Mouse (Mus musculus): ENCODE results near the gene Nipal3. TPM values are rescaled to one million over a fixed set of nuclear protein-coding genes. Genes with fewer than 3 reads are reported as not detected.

Nipal3 gene
- polyA plus RNA-seq, 1 experiment from 2014 or later = 3.7 TPM

DNA sequence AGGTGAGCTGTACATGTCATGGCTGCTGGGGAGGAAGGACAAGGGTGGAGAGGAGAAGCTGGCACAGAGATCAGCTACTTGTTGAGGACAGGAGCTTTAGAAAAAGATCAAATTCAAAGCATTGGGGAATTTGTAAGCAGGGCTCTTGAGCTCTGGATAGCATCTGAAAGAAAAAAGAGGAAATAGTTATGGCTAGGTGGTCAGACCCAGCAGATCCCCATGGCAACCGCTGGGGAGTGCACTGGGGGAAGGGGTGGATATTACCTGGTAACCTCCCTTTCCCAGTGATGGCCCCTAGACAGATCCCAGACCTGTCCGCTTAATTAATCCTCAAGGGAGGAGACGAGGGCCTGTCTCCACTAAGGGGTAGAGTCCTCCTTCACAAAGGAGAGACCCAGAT is 5.0 kb upstream of the Nipal3 start:
- Histone ChIP-seq H3K9ac (replicated peaks) (no peak overlapping the region), H3K36me3 (no peaks in the 10 kb centered on the region), H3K9me3 (0 out of 2 replicates have a peak, but pooled peaks cover 5% of the 10 kb centered on the region), H3K27me3 (peaks cover 8% of the 10 kb centered on the region), H3K27ac (replicated peaks) (no peak overlapping the region), H3K4me1 (peaks cover 10% of the 10 kb centered on the region; the same call in 1 of the 2 replicates), H3K4me2 (replicated peaks) (no peak overlapping the region), H3K4me3 (no peak overlapping the region)
- 75% methylated on average over 3 of the region's 3 CpGs for WGBS
- no peak for ATAC-seq (ENCODE audit: low FRiP score, low read depth)

DNA sequence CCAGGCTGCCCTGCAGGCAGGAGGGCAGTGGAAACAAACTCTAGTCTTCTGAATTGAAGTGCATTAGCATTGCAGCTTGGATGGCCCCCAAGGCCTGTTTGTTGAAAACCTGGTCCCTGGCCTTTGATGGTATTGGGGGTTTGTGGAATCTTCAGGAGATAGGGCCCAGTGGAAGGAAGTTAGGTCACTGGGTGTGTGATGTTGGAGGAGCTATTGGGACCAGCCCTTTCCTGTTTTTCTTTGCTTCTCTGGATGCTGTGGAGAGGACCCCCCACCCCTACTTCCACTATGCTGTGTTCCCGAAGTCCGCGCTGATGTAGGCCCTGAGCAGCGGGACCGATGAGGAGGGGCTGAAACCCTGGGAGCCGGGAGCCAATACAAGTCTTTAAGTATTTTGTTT is 3.3 kb upstream of the Nipal3 start:
- 79% methylated on average over 6 of the region's 6 CpGs for WGBS
- Histone ChIP-seq H3K27ac (replicated peaks) (no peak overlapping the region), H3K4me2 (replicated peaks) (no peak overlapping the region), H3K36me3 (no peaks in the 10 kb centered on the region), H3K27me3 (peaks cover 8% of the 10 kb centered on the region), H3K4me3 (no peak overlapping the region), H3K4me1 (peaks cover 18% of the 10 kb centered on the region), H3K9me3 (0 out of 2 replicates have a peak, but pooled peaks cover 5% of the 10 kb centered on the region), H3K9ac (replicated peaks) (no peak overlapping the region)
- ATAC-seq (ENCODE audit: low FRiP score, low read depth) = no peak

DNA sequence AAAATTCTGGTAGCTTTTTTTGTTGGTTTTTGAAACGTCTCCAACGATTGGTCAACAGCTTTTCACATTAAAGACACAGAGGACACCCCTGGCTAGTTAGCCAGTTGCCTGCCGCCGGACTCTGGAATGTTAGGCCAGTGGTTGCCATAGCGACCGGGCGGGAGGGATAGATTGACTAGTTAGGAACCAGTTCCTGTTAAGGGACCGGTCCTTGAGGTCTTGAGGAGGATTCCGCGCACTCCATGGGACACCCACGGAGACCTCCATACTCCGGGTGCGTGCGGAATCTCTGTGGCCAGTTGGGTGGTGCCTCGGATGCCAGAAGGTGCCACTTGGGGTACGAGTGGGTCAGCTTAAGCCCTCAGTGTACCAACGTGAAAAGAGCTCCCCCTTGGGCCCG is 972 bp upstream of the Nipal3 start:
- ATAC-seq (ENCODE audit: low FRiP score, low read depth) = no peak
- 9% methylated on average over 18 of the region's 18 CpGs for WGBS
- peaks cover 13% of the 10 kb centered on the region; the same call in 1 of the 2 replicates for H3K27me3 ChIP-seq
- 0 out of 2 replicates have a peak, but pooled peaks cover 5% of the 10 kb centered on the region for H3K9me3 ChIP-seq
- H3K9ac ChIP-seq (replicated peaks) = no peak overlapping the region
- H3K4me1 ChIP-seq = peaks cover 18% of the 10 kb centered on the region
- no peaks in the 10 kb centered on the region for H3K36me3 ChIP-seq
- H3K27ac ChIP-seq (replicated peaks) = no peak overlapping the region
- H3K4me2 ChIP-seq (replicated peaks) = peak overlapping the region; percentile 99
- peak overlapping the region; percentile 13; the same call in 1 of the 2 replicates for H3K4me3 ChIP-seq

DNA sequence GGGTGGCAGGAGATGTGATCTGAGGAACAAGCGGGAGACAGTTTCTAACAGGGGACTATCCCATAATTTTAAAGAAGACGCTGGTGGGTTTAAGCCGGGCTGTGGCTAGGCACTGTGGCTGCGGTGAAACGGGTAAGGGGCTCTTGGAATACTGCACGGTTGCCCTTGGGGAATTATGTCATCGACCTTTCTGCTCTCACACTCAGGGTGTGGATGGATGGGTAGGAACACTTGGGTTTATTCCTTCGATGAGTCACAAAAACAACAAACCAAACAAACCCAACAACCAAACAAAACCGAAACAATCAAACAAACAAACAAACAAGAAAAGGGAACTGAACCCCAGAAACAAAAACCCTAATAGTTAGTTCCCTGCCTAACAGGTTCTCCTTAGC is 556 bp upstream of the Nipal3 start:
- H3K36me3 ChIP-seq = no peaks in the 10 kb centered on the region
- WGBS = 18% methylated on average over 9 of the region's 9 CpGs
- ATAC-seq (ENCODE audit: low FRiP score, low read depth) = no peak
- H3K4me2 ChIP-seq (replicated peaks) = peak overlapping the region; percentile 99
- H3K4me1 ChIP-seq = peaks cover 18% of the 10 kb centered on the region
- peaks cover 13% of the 10 kb centered on the region; the same call in 1 of the 2 replicates for H3K27me3 ChIP-seq
- peak overlapping the region; percentile 73 for H3K4me3 ChIP-seq
- 0 out of 2 replicates have a peak, but pooled peaks cover 1% of the 10 kb centered on the region for H3K9me3 ChIP-seq
- H3K27ac ChIP-seq (replicated peaks) = no peak overlapping the region
- H3K9ac ChIP-seq (replicated peaks) = peak overlapping the region; percentile 49; the same call in 1 of the 2 replicates

DNA sequence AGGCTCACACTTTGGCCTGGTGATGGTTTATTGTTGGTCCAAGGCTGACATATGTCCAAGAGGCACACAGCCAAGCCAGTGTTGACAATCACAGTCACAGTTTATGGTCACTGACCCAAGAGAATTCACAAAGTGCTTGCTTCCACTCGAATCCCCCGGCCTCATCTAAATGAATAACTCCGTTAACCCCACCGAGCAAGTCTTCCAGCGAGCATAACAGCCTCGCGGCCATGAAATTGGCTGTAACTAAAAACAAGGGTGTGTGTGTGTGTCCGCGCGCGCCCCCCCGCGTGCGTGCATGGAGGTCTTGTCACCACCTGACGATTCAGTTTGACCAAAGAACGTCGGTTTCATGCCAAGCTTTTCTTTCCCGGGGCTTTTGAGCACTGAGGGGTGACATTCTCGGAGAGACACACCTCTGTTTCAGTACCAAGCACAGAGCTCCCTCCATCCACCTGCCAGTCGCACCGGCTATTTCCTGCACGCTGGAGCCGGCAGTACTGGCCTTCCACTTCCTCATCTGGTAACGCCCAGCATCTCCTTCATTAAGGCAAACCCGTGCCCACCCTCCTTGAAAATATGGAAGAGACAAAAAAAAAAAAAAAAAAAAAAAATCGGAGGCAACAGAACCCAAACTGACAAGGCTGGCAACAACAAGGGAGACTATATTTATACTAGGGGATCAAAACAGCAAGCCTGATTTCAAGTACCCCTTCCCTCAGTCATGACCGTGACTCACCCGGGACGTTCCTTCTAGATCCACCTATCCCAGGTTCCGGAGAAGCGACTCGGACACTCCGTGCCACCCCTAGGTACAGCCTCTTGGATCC is 932 bp downstream of the Nipal3 start:
- peak overlapping the region; percentile 99 for H3K4me2 ChIP-seq (replicated peaks)
- H3K27ac ChIP-seq (replicated peaks) = no peak overlapping the region
- H3K27me3 ChIP-seq = peaks cover 13% of the 10 kb centered on the region; the same call in 1 of the 2 replicates
- peaks cover 18% of the 10 kb centered on the region for H3K4me1 ChIP-seq
- peaks cover 12% of the 10 kb centered on the region; the same call in 1 of the 2 replicates for H3K36me3 ChIP-seq
- 2% methylated on average over 33 of the region's 33 CpGs for WGBS
- 0 out of 2 replicates have a peak, but pooled peaks have one; percentile 16 for ATAC-seq (ENCODE audit: low FRiP score, low read depth)
- H3K4me3 ChIP-seq = peak overlapping the region; percentile 73
- H3K9me3 ChIP-seq = no peaks in the 10 kb centered on the region
- peak overlapping the region; percentile 41; the same call in 1 of the 2 replicates for H3K9ac ChIP-seq (replicated peaks)

DNA sequence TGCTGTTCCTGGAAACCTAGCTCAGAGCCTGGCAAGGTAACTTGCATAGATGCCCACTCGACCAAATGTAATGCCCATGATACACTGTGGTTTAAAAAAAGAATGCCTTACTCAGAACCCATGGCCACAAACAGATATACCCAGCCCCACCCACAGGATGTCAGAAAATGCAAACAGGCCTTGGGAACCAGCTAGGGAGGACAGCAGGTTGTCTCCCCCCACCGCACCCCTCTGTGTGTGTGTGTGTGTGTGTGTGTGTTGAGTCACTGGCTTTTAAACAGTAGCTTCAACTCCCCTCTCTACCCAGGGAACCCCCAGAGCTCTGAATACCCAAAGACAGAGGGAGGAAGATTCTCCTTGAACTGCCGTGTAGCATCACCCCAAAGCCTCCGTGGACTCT is 1.6 kb downstream of the Nipal3 start:
- peak overlapping the region; percentile 99 for H3K4me2 ChIP-seq (replicated peaks)
- no peaks in the 10 kb centered on the region for H3K9me3 ChIP-seq
- no peak for ATAC-seq (ENCODE audit: low FRiP score, low read depth)
- no peak overlapping the region for H3K27ac ChIP-seq (replicated peaks)
- peak overlapping the region; percentile 41; the same call in 1 of the 2 replicates for H3K9ac ChIP-seq (replicated peaks)
- peaks cover 13% of the 10 kb centered on the region; the same call in 1 of the 2 replicates for H3K27me3 ChIP-seq
- peaks cover 18% of the 10 kb centered on the region for H3K4me1 ChIP-seq
- peak overlapping the region; percentile 73 for H3K4me3 ChIP-seq
- WGBS = 65% methylated on average over 4 of the region's 4 CpGs
- peaks cover 12% of the 10 kb centered on the region; the same call in 1 of the 2 replicates for H3K36me3 ChIP-seq

DNA sequence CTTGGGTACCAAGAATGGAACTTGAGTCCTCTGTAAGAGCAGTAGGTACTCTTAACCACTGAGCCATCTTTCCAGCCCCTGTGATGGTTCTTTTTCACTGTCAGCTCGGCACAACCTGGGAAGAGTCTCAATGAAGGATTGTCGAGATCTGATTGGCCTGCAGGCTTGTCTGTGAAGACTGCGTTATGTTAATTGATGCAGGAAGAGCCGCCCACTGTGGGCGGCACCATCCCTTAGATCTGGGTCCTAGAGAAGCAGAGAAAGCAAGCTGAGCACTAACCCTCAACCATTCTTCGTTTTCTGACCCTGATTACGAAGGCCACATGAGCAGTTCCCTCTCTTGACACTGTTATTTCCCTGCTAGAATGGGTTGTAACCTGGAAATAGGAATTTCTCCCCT is 5.6 kb downstream of the Nipal3 start:
- Histone ChIP-seq H3K4me1 (peaks cover 8% of the 10 kb centered on the region), H3K4me3 (no peak overlapping the region), H3K9ac (replicated peaks) (no peak overlapping the region), H3K9me3 (no peaks in the 10 kb centered on the region), H3K27me3 (0 out of 2 replicates have a peak, but pooled peaks cover 5% of the 10 kb centered on the region), H3K4me2 (replicated peaks) (no peak overlapping the region), H3K36me3 (peaks cover 12% of the 10 kb centered on the region; the same call in 1 of the 2 replicates), H3K27ac (replicated peaks) (no peak overlapping the region)
- ATAC-seq (ENCODE audit: low FRiP score, low read depth) = no peak
- 83% methylated on average over 7 of the region's 7 CpGs for WGBS

DNA sequence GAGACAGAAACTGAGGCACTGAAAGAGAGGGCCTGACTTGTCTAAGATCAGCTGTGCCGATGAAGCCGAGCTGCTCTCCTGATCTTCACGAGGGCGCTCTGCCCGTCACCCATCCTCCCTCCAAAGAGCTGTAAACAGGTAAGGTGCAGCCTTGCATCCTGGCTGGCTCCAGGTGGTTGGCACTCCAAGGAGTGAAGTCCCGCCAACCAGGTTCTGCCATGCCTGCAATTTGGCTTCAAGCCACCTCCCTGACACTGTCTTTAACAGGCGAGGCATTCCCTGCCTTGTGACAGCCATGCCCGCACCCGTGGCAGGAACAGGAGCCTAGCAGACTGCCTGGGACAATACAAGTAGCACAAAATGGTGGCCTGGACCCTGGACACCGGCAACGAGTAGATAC is 8.5 kb downstream of the Nipal3 start:
- Histone ChIP-seq H3K36me3 (peaks cover 12% of the 10 kb centered on the region; the same call in 1 of the 2 replicates), H3K9me3 (no peaks in the 10 kb centered on the region), H3K4me2 (replicated peaks) (no peak overlapping the region), H3K4me1 (no peaks in the 10 kb centered on the region), H3K9ac (replicated peaks) (no peak overlapping the region), H3K27me3 (no peaks in the 10 kb centered on the region), H3K4me3 (no peak overlapping the region), H3K27ac (replicated peaks) (no peak overlapping the region)
- 91% methylated on average over 11 of the region's 11 CpGs for WGBS
- ATAC-seq (ENCODE audit: low FRiP score, low read depth) = no peak

DNA sequence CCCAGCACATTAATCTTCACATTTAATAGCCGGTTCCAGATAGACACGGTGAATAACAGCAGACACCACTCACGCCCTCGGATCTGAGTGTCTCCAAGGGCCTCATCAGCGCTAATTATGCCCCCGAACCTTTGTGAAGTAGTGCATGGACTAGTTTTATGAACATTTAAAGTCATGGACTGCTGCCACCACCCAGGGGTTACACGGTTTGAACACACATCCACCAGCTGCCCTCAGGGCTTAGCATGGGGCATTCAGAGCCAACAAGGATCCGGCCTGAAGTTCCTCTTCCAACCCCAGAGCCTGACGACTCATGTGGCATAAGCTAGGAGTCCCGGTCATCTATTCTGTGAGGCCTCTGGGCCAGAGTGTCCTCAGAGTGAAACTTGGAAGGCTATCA is 9.8 kb downstream of the Nipal3 start:
- H3K36me3 ChIP-seq = peaks cover 10% of the 10 kb centered on the region; the same call in 1 of the 2 replicates
- no peaks in the 10 kb centered on the region for H3K4me1 ChIP-seq
- no peak overlapping the region for H3K9ac ChIP-seq (replicated peaks)
- no peaks in the 10 kb centered on the region for H3K27me3 ChIP-seq
- 83% methylated on average over 10 of the region's 10 CpGs for WGBS
- no peak overlapping the region for H3K27ac ChIP-seq (replicated peaks)
- H3K9me3 ChIP-seq = no peaks in the 10 kb centered on the region
- no peak overlapping the region for H3K4me2 ChIP-seq (replicated peaks)
- H3K4me3 ChIP-seq = no peak overlapping the region
- no peak for ATAC-seq (ENCODE audit: low FRiP score, low read depth)

DNA sequence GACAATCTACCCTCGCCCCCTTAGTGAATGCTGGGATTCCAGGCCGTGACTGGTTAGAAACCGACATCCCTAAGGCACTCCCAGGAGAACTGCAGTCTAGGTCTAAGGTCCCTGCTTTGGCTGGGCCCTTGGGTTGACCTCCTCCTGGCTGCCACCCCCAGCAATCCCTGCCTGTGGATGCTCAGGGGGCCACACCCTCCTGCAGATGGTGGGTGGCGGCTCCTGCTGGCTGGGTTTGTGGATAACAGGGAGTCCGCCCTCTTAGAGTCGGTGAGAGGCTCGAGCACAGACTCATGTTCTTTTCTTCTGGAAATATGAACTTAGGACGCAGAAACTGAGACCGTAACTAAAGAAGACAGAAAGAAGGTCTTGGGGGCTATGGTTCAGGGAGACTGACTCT is 14.5 kb downstream of the Nipal3 start:
- no peak overlapping the region for H3K9ac ChIP-seq (replicated peaks)
- no peaks in the 10 kb centered on the region for H3K4me1 ChIP-seq
- no peak for ATAC-seq (ENCODE audit: low FRiP score, low read depth)
- no peak overlapping the region for H3K4me2 ChIP-seq (replicated peaks)
- no peaks in the 10 kb centered on the region for H3K36me3 ChIP-seq
- no peak overlapping the region for H3K4me3 ChIP-seq
- WGBS = 77% methylated on average over 9 of the region's 9 CpGs
- no peaks in the 10 kb centered on the region for H3K27me3 ChIP-seq
- no peak overlapping the region for H3K27ac ChIP-seq (replicated peaks)
- no peaks in the 10 kb centered on the region for H3K9me3 ChIP-seq

DNA sequence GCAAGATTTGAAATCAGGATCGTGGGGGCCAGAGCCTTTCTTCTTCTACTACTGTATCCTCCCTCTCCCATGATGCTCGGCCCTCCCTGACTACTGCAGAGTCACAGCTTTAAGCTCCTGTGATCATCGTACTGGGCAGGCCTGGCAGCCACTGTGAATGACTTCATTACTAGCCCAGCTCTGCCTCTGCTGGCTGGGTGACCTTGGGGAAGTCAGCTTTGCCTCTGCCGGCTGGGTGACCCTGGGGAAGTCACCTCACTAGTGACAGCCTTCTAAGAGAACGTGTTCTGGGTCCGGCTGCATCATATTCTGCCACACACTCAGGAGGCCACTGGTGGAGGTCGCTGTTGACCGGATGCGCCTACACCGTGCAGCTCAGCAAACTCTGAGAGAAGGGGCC is 17.0 kb downstream of the Nipal3 start:
- Histone ChIP-seq H3K27ac (replicated peaks) (no peak overlapping the region), H3K9me3 (no peaks in the 10 kb centered on the region), H3K9ac (replicated peaks) (no peak overlapping the region), H3K36me3 (no peaks in the 10 kb centered on the region), H3K4me1 (no peaks in the 10 kb centered on the region), H3K4me3 (no peak overlapping the region), H3K4me2 (replicated peaks) (no peak overlapping the region), H3K27me3 (no peaks in the 10 kb centered on the region)
- WGBS = 83% methylated on average over 10 of the region's 10 CpGs
- no peak for ATAC-seq (ENCODE audit: low FRiP score, low read depth)

DNA sequence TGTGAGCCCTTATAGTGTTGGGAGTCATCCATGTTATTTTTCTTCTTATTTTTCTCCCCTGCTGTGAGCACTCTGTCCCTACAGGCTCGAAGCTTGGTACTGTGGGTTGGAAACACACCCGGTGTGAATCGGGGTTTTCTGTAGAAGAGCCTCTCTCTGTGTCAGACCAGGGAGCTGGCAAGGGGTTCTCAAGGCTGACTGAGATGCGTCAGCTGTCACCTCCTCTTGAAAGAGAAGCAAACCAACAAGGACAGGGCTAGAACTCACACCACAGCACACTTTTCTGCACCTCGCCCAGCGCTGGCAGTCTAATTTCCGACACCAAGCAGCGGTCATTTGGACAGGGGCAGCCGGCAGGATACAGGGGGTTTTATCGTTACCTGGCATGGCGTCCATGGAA is 31.4 kb downstream of the Nipal3 start:
- Histone ChIP-seq H3K27me3 (no peaks in the 10 kb centered on the region), H3K9ac (replicated peaks) (no peak overlapping the region), H3K27ac (replicated peaks) (no peak overlapping the region), H3K4me1 (no peaks in the 10 kb centered on the region), H3K4me3 (no peak overlapping the region), H3K4me2 (replicated peaks) (no peak overlapping the region), H3K9me3 (no peaks in the 10 kb centered on the region), H3K36me3 (no peaks in the 10 kb centered on the region)
- no peak for ATAC-seq (ENCODE audit: low FRiP score, low read depth)
- 92% methylated on average over 11 of the region's 11 CpGs for WGBS

All from midbrain, embryonic 12.5 days (tissue).